Mouse (Mus musculus): Measurements from ENCODE around the gene Gm32742.

DNA sequence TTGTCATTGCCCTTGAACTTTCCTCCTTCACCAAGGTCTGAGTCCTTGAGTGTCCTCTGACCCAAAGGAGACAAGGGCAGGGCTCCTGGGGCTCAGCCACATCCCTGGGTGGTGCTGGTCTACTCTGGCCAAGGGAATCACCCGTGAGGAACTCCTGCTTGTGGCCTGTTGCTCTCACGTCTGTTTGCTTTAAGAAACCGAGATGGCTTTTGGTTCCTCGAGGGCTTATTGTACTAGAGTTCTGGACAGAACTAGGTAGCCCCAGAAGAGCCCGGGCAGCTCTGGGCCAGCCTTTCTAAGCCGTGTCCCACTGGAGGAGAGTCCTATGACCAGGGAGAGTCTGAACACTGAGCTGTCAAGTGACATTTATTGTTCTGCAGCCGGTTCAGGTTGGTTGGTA, 3.8 kb upstream of the Gm32742 start:
- TF ChIP-seq CTCF (IDR thresholded peaks at IDR 0.05; ENCODE audit: insufficient read depth, low read depth, low read length) (no peak), POLR2A (IDR thresholded peaks at IDR 0.05; ENCODE audit: insufficient read depth, low read depth, low read length) (no peak)
